Mouse (Mus musculus) ES-Bruce4 (cell line): ENCODE results near the gene Kcnd3. TPM values are rescaled to one million over a fixed set of nuclear protein-coding genes. Genes with fewer than 3 reads are reported as not detected.

Experiments used
- H3K27ac ChIP-seq: 2 replicates; pipeline ENCODE4 v1.5.1; 2012; ENCODE audit warnings: low read length, inconsistent platforms; ENCODE audit not compliant: insufficient read depth
- H3K27me3 ChIP-seq: 2 replicates; pipeline ENCODE4 v1.6.1; 2012; ENCODE audit warnings: mild to moderate bottlenecking, low read length, inconsistent platforms; ENCODE audit not compliant: control insufficient read depth, poor library complexity, insufficient read depth, severe bottlenecking
- H3K36me3 ChIP-seq: 2 replicates; pipeline ENCODE4 v1.6.1; 2012; ENCODE audit warnings: inconsistent platforms, mild to moderate bottlenecking, low read length, moderate library complexity; ENCODE audit not compliant: control insufficient read depth, poor library complexity, insufficient read depth, severe bottlenecking
- H3K4me1 ChIP-seq: one replicate; pipeline ENCODE4 v1.8.1; 2011; ENCODE audit warnings: low read length; ENCODE audit not compliant: control insufficient read depth, insufficient read depth
- H3K4me3 ChIP-seq: 2 replicates; pipeline ENCODE4 v1.5.1; 2011; ENCODE audit warnings: low read depth, mild to moderate bottlenecking, low read length
- H3K9ac ChIP-seq: 2 replicates; pipeline ENCODE4 v1.6.1; 2012; ENCODE audit warnings: low read depth, mild to moderate bottlenecking, inconsistent platforms; ENCODE audit not compliant: poor library complexity, severe bottlenecking
- H3K9me3 ChIP-seq: replicated peaks from 2 replicates; pipeline ENCODE4 v1.6.1; 2012; ENCODE audit warnings: mild to moderate bottlenecking, low read length, inconsistent platforms; ENCODE audit not compliant: control insufficient read depth, poor library complexity, insufficient read depth, severe bottlenecking
- CTCF ChIP-seq: IDR thresholded peaks from one replicate; pipeline ENCODE4 v1.8.1; 2011; ENCODE audit warnings: low read depth, low read length
- EP300 ChIP-seq: IDR thresholded peaks from 2 replicates; pipeline ENCODE4 v1.6.1; 2011; ENCODE audit warnings: low read depth, low read length; ENCODE audit not compliant: insufficient read depth
- POLR2A ChIP-seq: IDR thresholded peaks from one replicate; pipeline ENCODE4 v1.8.1; 2011; ENCODE audit warnings: low read length; ENCODE audit not compliant: insufficient read depth
- polyA plus RNA-seq: library from polyadenylated mRNA; stranded (reverse); fragments of >200 nt; gene quantifications from 2 replicates; pipeline ENCODE4 v1.2.4, GENCODE M21; 2011; ENCODE audit warnings: low read depth; ENCODE audit not compliant: missing spikeins, insufficient read depth, insufficient read length

Kcnd3 gene
- polyA plus RNA-seq: not detected in 2 replicates

- peaks cover 16% of the 10 kb centered on the region for H3K27me3 ChIP-seq
- H3K4me1 ChIP-seq: no peaks in the 10 kb centered on the region
- H3K27ac ChIP-seq: no peak within 1 kb of the TSS
These were observed at the start of gene Kcnd3 for GRCm38 (mm10) chr3:105451627-105452555. Gene Kcnd3, plus strand, starts transcription at chr3:105452330.

GRCm38 (mm10) chr3:105402676-105403075 lies 49.5 kb upstream of the Kcnd3 start:
- Histone ChIP-seq H3K27me3 (no peaks in the 10 kb centered on the region), H3K9me3 (no peaks in the 10 kb centered on the region), H3K27ac (no peak overlapping the region), H3K4me3 (no peak overlapping the region), H3K4me1 (no peaks in the 10 kb centered on the region), H3K9ac (no peak overlapping the region), H3K36me3 (no peaks in the 10 kb centered on the region)
- TF ChIP-seq EP300 (no peak), POLR2A (no peak), CTCF (no peak)

More at GRCm38 (mm10) chr3:105451627-105452555, at the start of gene Kcnd3:
- TF ChIP-seq EP300 (no peak), POLR2A (no peak)
- H3K36me3 ChIP-seq: no peaks in the 10 kb centered on the region
- peak within 1 kb of the TSS; percentile 74 for H3K9ac ChIP-seq
- no peaks in the 10 kb centered on the region for H3K9me3 ChIP-seq
- peak within 1 kb of the TSS; percentile 46 for H3K4me3 ChIP-seq

- no peak for TF ChIP-seq EP300
- no peak for TF ChIP-seq POLR2A
- no peak for TF ChIP-seq CTCF
- Histone ChIP-seq H3K9me3 (no peaks in the 10 kb centered on the region), H3K27ac (no peak overlapping the region), H3K4me1 (no peaks in the 10 kb centered on the region), H3K9ac (no peak overlapping the region), H3K36me3 (no peaks in the 10 kb centered on the region), H3K4me3 (no peak overlapping the region), H3K27me3 (no peaks in the 10 kb centered on the region)
These were observed 48.6 kb upstream of the Kcnd3 start for GRCm38 (mm10) chr3:105403410-105404076.

GRCm38 (mm10) chr3:105404077-105404446 lies 48.1 kb upstream of the Kcnd3 start:
- Histone ChIP-seq H3K27me3 (no peaks in the 10 kb centered on the region), H3K36me3 (no peaks in the 10 kb centered on the region), H3K9ac (no peak overlapping the region), H3K4me3 (no peak overlapping the region), H3K9me3 (no peaks in the 10 kb centered on the region), H3K27ac (no peak overlapping the region), H3K4me1 (no peaks in the 10 kb centered on the region)
- no peak for TF ChIP-seq CTCF
- no peak for TF ChIP-seq POLR2A
- TF ChIP-seq EP300: no peak

GRCm38 (mm10) chr3:105405516-105405915 lies 46.6 kb upstream of the Kcnd3 start:
- no peak overlapping the region for H3K9ac ChIP-seq
- H3K27me3 ChIP-seq: no peaks in the 10 kb centered on the region
- no peaks in the 10 kb centered on the region for H3K9me3 ChIP-seq
- H3K27ac ChIP-seq: no peak overlapping the region
- H3K4me1 ChIP-seq: no peaks in the 10 kb centered on the region
- H3K36me3 ChIP-seq: no peaks in the 10 kb centered on the region
- H3K4me3 ChIP-seq: no peak overlapping the region
- no peak for TF ChIP-seq POLR2A

GRCm38 (mm10) chr3:105406036-105406435 lies 46.1 kb upstream of the Kcnd3 start:
- Histone ChIP-seq H3K4me1 (no peaks in the 10 kb centered on the region), H3K27me3 (no peaks in the 10 kb centered on the region), H3K9ac (no peak overlapping the region), H3K36me3 (no peaks in the 10 kb centered on the region), H3K9me3 (no peaks in the 10 kb centered on the region), H3K27ac (no peak overlapping the region), H3K4me3 (no peak overlapping the region)
- TF ChIP-seq EP300 (no peak), CTCF (no peak), POLR2A (no peak)
